Mouse (Mus musculus): Measurements from ENCODE around the gene Lipt2. TPM values are rescaled to one million over a fixed set of nuclear protein-coding genes. Genes with fewer than 3 reads are reported as not detected.

Lipt2 gene
- polyA plus RNA-seq, 1 experiment from 2014 or later: 16.0 TPM

DNA sequence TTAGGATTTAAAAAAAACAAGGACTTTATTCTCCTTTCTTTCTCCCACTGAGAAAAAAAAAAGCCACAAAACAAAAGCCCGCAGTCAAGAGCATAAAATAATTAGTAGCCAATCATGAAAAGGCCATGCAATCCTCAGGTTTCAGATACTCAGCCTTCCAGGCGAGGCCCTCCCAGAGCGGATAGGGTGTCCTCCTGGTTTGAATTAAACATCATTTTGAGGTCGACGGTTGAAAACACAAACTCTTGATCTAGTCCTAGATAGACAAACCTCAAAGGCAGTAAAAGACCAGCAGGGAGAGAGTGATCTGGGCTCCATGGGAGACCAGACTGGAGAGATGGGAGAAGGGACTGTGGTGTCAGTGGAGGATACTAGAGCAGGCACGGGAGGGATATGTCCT, 45.8 kb downstream of the Lipt2 start:
- no peak overlapping the region for H3K4me3 ChIP-seq
- H3K36me3 ChIP-seq (replicated peaks): no peaks in the 10 kb centered on the region
- WGBS: 80% methylated on average over 6 of the region's 6 CpGs
- ATAC-seq (replicated peaks): no peak
- no peaks in the 10 kb centered on the region for H3K27me3 ChIP-seq (replicated peaks)
- H3K9me3 ChIP-seq: no peaks in the 10 kb centered on the region
- no peak overlapping the region for H3K4me2 ChIP-seq
- H3K9ac ChIP-seq: no peak overlapping the region
- H3K27ac ChIP-seq: no peak overlapping the region
- no peaks in the 10 kb centered on the region for H3K4me1 ChIP-seq

DNA sequence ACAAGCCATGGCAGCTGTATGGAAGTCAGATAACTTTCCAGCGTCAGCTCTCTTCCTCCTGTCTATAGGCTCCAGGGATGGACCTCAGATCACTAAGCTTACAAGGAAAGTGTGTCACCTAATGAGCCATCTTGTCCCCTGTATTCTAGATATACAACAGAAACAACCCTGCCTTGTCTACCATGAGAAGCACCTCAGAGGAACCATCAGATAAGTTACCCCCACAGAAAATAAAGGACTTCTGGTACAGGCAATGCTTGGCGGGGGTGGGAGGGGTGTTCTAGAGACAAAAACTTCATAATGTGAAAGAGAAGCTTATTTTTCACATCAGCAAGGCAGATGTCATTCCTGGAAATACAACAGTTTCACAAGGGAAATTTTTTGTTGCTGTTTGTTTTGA, 47.1 kb downstream of the Lipt2 start:
- Histone ChIP-seq H3K9me3 (no peaks in the 10 kb centered on the region), H3K27ac (no peak overlapping the region), H3K36me3 (replicated peaks) (no peaks in the 10 kb centered on the region), H3K4me2 (no peak overlapping the region), H3K4me3 (no peak overlapping the region), H3K27me3 (replicated peaks) (no peaks in the 10 kb centered on the region), H3K9ac (no peak overlapping the region), H3K4me1 (no peaks in the 10 kb centered on the region)
- 96% methylated on average over 2 of the region's 2 CpGs for WGBS
- no peak for ATAC-seq (replicated peaks)

DNA sequence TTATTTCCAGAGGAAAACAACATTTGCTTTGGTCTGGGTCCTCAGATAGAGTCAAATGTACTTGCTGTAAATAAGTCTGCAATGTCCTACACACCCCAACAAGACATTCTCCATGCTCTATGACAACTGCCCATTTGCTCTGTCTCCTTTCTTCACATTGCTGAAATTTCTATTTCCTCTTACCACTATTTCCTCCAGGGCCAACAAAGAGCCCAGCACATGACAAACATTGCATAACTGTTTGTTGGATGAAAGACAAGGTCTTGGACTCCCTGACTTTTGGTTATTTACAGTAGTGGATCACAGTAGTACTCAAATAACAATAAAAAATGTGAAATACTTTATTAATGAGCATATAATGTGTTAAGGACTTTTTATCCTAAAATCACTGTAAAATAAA, 48.8 kb downstream of the Lipt2 start:
- Histone ChIP-seq H3K27me3 (replicated peaks) (no peaks in the 10 kb centered on the region), H3K27ac (no peak overlapping the region), H3K36me3 (replicated peaks) (no peaks in the 10 kb centered on the region), H3K4me3 (no peak overlapping the region), H3K9me3 (no peaks in the 10 kb centered on the region), H3K9ac (no peak overlapping the region), H3K4me2 (no peak overlapping the region), H3K4me1 (no peaks in the 10 kb centered on the region)
- no peak for ATAC-seq (replicated peaks)

Other genes with a start within 250 kb of the Lipt2 start
- gene Rnf169, start 178.8 kb upstream of the Lipt2 start, polyA plus RNA-seq (2015; fragmentation: Nextera tagmentation; extraction: Ambion mirVana): 5.7 and 6.2 TPM in 2 replicates
- gene Chrdl2, start 153.1 kb upstream of the Lipt2 start, polyA plus RNA-seq (2015; fragmentation: Nextera tagmentation; extraction: Ambion mirVana): 0.34 TPM in 1 of 2 replicates, not detected in the other
- gene Pold3, start 37.7 kb upstream of the Lipt2 start, polyA plus RNA-seq (2015; fragmentation: Nextera tagmentation; extraction: Ambion mirVana): 49.0 and 53.8 TPM in 2 replicates
- 0.60 and 0.98 TPM in 2 replicates for gene Kcne3, start 17.2 kb downstream of the Lipt2 start, polyA plus RNA-seq (2015; fragmentation: Nextera tagmentation; extraction: Ambion mirVana)
- 29.9 and 30.6 TPM in 2 replicates for gene Pgm2l1, start 68.1 kb downstream of the Lipt2 start, polyA plus RNA-seq (2015; fragmentation: Nextera tagmentation; extraction: Ambion mirVana)
- gene P4ha3, start 126.2 kb downstream of the Lipt2 start, polyA plus RNA-seq (2015; fragmentation: Nextera tagmentation; extraction: Ambion mirVana): 6.5 and 6.8 TPM in 2 replicates
- 20.3 and 22.4 TPM in 2 replicates for gene C2cd3, start 213.0 kb downstream of the Lipt2 start, polyA plus RNA-seq (2015; fragmentation: Nextera tagmentation; extraction: Ambion mirVana)
- 183 and 188 TPM in 2 replicates for gene Ppme1, start 213.0 kb downstream of the Lipt2 start, polyA plus RNA-seq (2015; fragmentation: Nextera tagmentation; extraction: Ambion mirVana)